Mouse (Mus musculus): ENCODE data around the gene Hilpda. TPM values are rescaled to one million over a fixed set of nuclear protein-coding genes. Genes with fewer than 3 reads are reported as not detected.

Gene Hilpda
- total RNA-seq (2023) = 15.4 TPM

GRCm38 (mm10) chr6:29272312-29273072 lies at the start of gene Hilpda:
Hilpda (plus strand) TSS chr6:29272488.

GRCm38 (mm10) chr6:29279293-29279692 lies 7.0 kb downstream of the Hilpda start, which contains the start of gene Fam71f2:
Fam71f2 (plus strand) TSS chr6:29279593.

DNA sequence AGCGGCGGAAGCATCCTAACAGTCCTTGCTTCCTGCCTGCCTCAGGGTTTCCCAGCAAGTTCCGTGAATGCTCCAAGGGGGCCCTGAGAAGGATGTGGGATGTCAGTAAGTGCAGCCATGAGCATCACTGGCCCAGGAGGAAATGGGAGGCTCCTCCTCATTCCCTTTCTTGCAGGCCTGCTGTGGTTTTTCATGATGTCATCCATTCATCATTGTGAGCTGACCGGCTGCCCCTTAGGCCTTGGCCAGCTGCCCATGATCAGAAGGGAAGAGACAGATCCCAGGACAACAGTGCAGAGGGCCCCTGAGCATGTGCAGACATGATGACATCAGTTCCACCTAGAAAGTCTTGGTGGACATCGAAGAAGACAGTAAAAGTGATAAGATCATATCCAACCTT lies 46.6 kb downstream of the Hilpda start, which contains the start of gene Fam71f1:
Gene Fam71f1 (plus strand): TSS at position 262 of the 400 bp plus-strand sequence.

Other genes starting within 250 kb of the Hilpda start
- gene Lep, start 212.3 kb upstream of the Hilpda start, total RNA-seq (2023) = not detected
- gene Rbm28, start 107.5 kb upstream of the Hilpda start, total RNA-seq (2023) = 81.0 TPM
- not detected for gene Prrt4, start 92.9 kb upstream of the Hilpda start, total RNA-seq (2023)
- gene Impdh1, start 56.1 kb upstream of the Hilpda start, total RNA-seq (2023) = 123 TPM
- 1.2 TPM for gene Fam71f2, start 7.1 kb downstream of the Hilpda start, total RNA-seq (2023)
- gene Fam71f1, start 46.7 kb downstream of the Hilpda start, total RNA-seq (2023) = not detected
- gene Calu, start 75.6 kb downstream of the Hilpda start, total RNA-seq (2023) = 51.8 TPM
- gene Opn1sw, start 116.0 kb downstream of the Hilpda start, total RNA-seq (2023) = not detected
- gene Ccdc136, start 123.8 kb downstream of the Hilpda start, total RNA-seq (2023) = not detected
- gene Flnc, start 160.8 kb downstream of the Hilpda start, total RNA-seq (2023) = not detected
- 150 TPM for gene Atp6v1f, start 195.2 kb downstream of the Hilpda start, total RNA-seq (2023)
- gene Atp6v1fnb, start 198.9 kb downstream of the Hilpda start, total RNA-seq (2023) = 7.6 TPM
- gene Kcp, start 235.5 kb downstream of the Hilpda start, total RNA-seq (2023) = not detected